Mouse (Mus musculus): ENCODE measurements at regions not wholly inside any gene's neighbourhood (a gene's known extent, or its start where the extent isn't known, plus 50 kb on each side); places are given as distances from the start of the nearest gene placed in this dataset.

DNA sequence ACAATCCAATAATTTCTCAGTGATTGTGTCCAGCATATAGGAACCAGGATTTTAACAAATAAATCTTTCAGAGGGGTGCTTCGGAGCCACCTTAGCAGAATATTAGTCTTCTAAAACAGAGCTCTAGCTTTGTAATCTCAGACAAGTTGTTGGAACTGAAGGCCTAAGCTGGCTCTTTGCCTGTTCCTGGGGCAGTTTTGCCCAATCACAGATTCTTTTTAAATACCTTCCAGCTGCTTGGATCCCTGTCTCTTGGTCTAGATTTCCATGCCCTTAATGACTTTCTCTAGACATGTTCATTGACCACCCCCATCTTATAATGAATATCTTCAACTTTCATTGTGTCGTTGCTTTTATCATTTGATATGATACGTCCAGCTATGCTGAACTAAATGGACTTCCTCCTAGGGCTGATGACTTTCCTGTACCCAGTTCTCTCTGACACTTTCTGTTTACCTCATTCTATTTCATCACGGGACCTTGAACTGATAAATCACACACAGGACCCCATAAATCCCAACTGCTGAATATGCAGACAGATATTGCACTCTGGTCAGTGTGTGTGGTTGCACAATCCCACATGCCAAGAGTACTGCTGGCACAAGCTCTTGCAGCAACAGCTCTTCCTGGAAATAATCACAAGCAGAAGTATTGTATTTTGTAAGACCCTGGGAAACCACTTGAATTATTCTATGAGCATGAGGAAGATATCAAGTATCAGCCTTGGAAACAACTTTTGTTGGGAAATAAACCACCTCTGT is 440.4 kb downstream of the Slc22a22 start:
- no peak for ATAC-seq (ENCODE audit: low FRiP score)
- Histone ChIP-seq H3K27me3 (no peaks in the 10 kb centered on the region), H3K4me1 (no peaks in the 10 kb centered on the region; the same call in 1 of the 2 replicates), H3K9me3 (no peaks in the 10 kb centered on the region), H3K36me3 (replicated peaks) (no peaks in the 10 kb centered on the region), H3K9ac (no peak overlapping the region), H3K27ac (no peak overlapping the region), H3K4me2 (no peak overlapping the region), H3K4me3 (replicated peaks) (no peak overlapping the region)
- WGBS, result 93% methylated on average over 4 of the region's 4 CpGs

DNA sequence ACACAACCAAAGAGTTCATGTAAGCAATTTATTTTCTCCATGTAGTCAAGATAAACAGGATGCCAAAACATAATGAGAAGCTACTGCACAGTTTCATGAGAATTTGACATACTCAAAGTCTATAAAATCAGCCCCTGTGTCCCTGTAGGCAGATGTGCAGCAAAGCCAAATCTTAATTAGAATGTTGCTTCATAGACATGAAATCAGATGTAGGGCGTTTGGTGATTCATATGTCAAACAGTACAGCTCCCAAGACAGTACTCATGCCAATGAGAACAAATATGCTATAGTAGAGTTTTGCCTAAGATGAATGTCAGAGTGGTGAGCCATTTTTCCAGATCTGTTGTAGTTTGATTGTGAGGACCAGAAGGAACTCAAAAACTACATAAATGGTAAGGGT is 444.4 kb downstream of the Slc22a22 start:
- H3K4me3 ChIP-seq (replicated peaks), result no peak overlapping the region
- H3K4me1 ChIP-seq, result no peaks in the 10 kb centered on the region
- no peaks in the 10 kb centered on the region for H3K36me3 ChIP-seq (replicated peaks)
- no peaks in the 10 kb centered on the region for H3K9me3 ChIP-seq
- no peak for ATAC-seq (ENCODE audit: low FRiP score)
- H3K4me2 ChIP-seq, result no peak overlapping the region
- WGBS, result 71% methylated on average over 1 of the region's 1 CpGs
- H3K27ac ChIP-seq, result no peak overlapping the region
- no peak overlapping the region for H3K9ac ChIP-seq
- H3K27me3 ChIP-seq, result no peaks in the 10 kb centered on the region

Data from forebrain, embryonic 12.5 days (tissue).